Mouse (Mus musculus) liver, embryonic 16.5 days (tissue): ENCODE results near the gene Olfr1393. TPM values are rescaled to one million over a fixed set of nuclear protein-coding genes. Genes with fewer than 3 reads are reported as not detected.

Source experiments
- ATAC-seq: fragments of 200-750 bp; cut with Nextera tagmentation; 2 replicates; pipeline ENCODE4 v1.8.0; 2017; ENCODE audit warnings: low read depth, mild to moderate bottlenecking, moderate number of reproducible peaks, moderate library complexity
- H3K27ac ChIP-seq: fragments of 300-500 bp; sonication (generic); 2 replicates; pipeline ENCODE4 v1.5.1; 2014; ENCODE audit warnings: mild to moderate bottlenecking, low read length
- H3K27me3 ChIP-seq: fragments of 300-500 bp; sonication (generic); 2 replicates; pipeline ENCODE4 v1.6.1; 2014; ENCODE audit warnings: low read depth, low read length, mixed read lengths; ENCODE audit not compliant: control insufficient read depth, insufficient read depth
- H3K36me3 ChIP-seq: fragments of 300-500 bp; sonication (generic); 2 replicates; pipeline ENCODE4 v1.6.1; 2014; ENCODE audit warnings: mild to moderate bottlenecking; ENCODE audit not compliant: control insufficient read depth, insufficient read depth
- H3K4me1 ChIP-seq: fragments of 300-500 bp; sonication (generic); 2 replicates; pipeline ENCODE4 v1.6.1; 2014; ENCODE audit warnings: low read depth, low read length, mixed read lengths; ENCODE audit not compliant: control insufficient read depth
- H3K4me2 ChIP-seq: fragments of 300-500 bp; sonication (generic); 2 replicates; pipeline ENCODE4 v1.6.1; 2014; ENCODE audit warnings: low read depth, low read length, mixed read lengths
- H3K4me3 ChIP-seq: fragments of 300-500 bp; sonication (generic); 2 replicates; pipeline ENCODE4 v1.5.1; 2014; ENCODE audit warnings: low read depth, mild to moderate bottlenecking, low read length
- H3K9ac ChIP-seq: fragments of 300-500 bp; sonication (generic); 2 replicates; pipeline ENCODE4 v1.6.1; 2014; ENCODE audit warnings: low read depth, low read length
- H3K9me3 ChIP-seq: fragments of 300-500 bp; sonication (generic); replicated peaks from 2 replicates; pipeline ENCODE4 v1.6.1; 2016; ENCODE audit warnings: low read length; ENCODE audit not compliant: control insufficient read depth
- WGBS: fragments of 180-500 bp; shearing (Covaris S2); extraction: QIAGEN DNeasy Blood & Tissue Kit; methylation state at CpG from one replicate; pipeline ENCODE4 v1.1.7; 2014; ENCODE audit not compliant: insufficient replicate concordance; 5-methylcytosine and 5-hydroxymethylcytosine counted together
- polyA plus RNA-seq: library from polyadenylated mRNA; unstranded; fragments of >200 nt; fragmentation: Nextera tagmentation; extraction: Ambion mirVana; gene quantifications from 2 replicates; pipeline ENCODE4 v1.2.1, GENCODE M21; 2015

The Olfr1393 gene
- polyA plus RNA-seq, 1 experiment from 2014 or later, result 0.06 TPM

GRCm38 (mm10) chr11:49261313-49261855, 16.7 kb upstream of the Olfr1393 start:
- Histone ChIP-seq H3K9me3 (no peaks in the 10 kb centered on the region), H3K9ac (no peak overlapping the region), H3K27me3 (no peaks in the 10 kb centered on the region), H3K4me2 (no peak overlapping the region), H3K4me1 (peaks cover 10% of the 10 kb centered on the region), H3K4me3 (no peak overlapping the region), H3K36me3 (peaks cover 19% of the 10 kb centered on the region), H3K27ac (no peak overlapping the region)
- ATAC-seq, result no peak
- WGBS, result 89% methylated on average over 14 of the region's 14 CpGs

- Histone ChIP-seq H3K4me1 (peaks cover 10% of the 10 kb centered on the region), H3K27ac (no peak overlapping the region), H3K27me3 (no peaks in the 10 kb centered on the region), H3K9ac (no peak overlapping the region), H3K36me3 (peaks cover 19% of the 10 kb centered on the region), H3K4me3 (no peak overlapping the region), H3K4me2 (no peak overlapping the region), H3K9me3 (no peaks in the 10 kb centered on the region)
- WGBS, result 81% methylated on average over 5 of the region's 5 CpGs
- no peak for ATAC-seq
Observed at GRCm38 (mm10) chr11:49262286-49262685, 15.8 kb upstream of the Olfr1393 start.

GRCm38 (mm10) chr11:49263149-49263548, 15.0 kb upstream of the Olfr1393 start:
- H3K4me2 ChIP-seq, result no peak overlapping the region
- ATAC-seq, result no peak
- H3K4me3 ChIP-seq, result no peak overlapping the region
- H3K9me3 ChIP-seq, result no peaks in the 10 kb centered on the region
- peaks cover 19% of the 10 kb centered on the region for H3K36me3 ChIP-seq
- WGBS, result 87% methylated on average over 6 of the region's 6 CpGs
- no peak overlapping the region for H3K9ac ChIP-seq
- H3K27ac ChIP-seq, result no peak overlapping the region
- no peaks in the 10 kb centered on the region for H3K27me3 ChIP-seq
- peaks cover 16% of the 10 kb centered on the region for H3K4me1 ChIP-seq

GRCm38 (mm10) chr11:49264081-49264480, 14.0 kb upstream of the Olfr1393 start:
- Histone ChIP-seq H3K4me1 (peaks cover 16% of the 10 kb centered on the region), H3K4me2 (no peak overlapping the region), H3K4me3 (no peak overlapping the region), H3K27me3 (no peaks in the 10 kb centered on the region), H3K36me3 (peaks cover 19% of the 10 kb centered on the region), H3K9ac (no peak overlapping the region), H3K9me3 (no peaks in the 10 kb centered on the region), H3K27ac (no peak overlapping the region)
- no peak for ATAC-seq
- WGBS, result 83% methylated on average over 7 of the region's 7 CpGs

- Histone ChIP-seq H3K36me3 (peaks cover 19% of the 10 kb centered on the region), H3K4me2 (no peak overlapping the region), H3K27me3 (no peaks in the 10 kb centered on the region), H3K27ac (no peak overlapping the region), H3K9me3 (no peaks in the 10 kb centered on the region), H3K4me1 (peaks cover 16% of the 10 kb centered on the region), H3K4me3 (no peak overlapping the region), H3K9ac (no peak overlapping the region)
- WGBS, result 63% methylated on average over 11 of the region's 11 CpGs
- no peak for ATAC-seq
Observed at GRCm38 (mm10) chr11:49264622-49265021, 13.5 kb upstream of the Olfr1393 start.

- no peak for ATAC-seq
- peaks cover 19% of the 10 kb centered on the region for H3K36me3 ChIP-seq
- H3K27me3 ChIP-seq, result no peaks in the 10 kb centered on the region
- peaks cover 16% of the 10 kb centered on the region for H3K4me1 ChIP-seq
- no peak overlapping the region for H3K4me3 ChIP-seq
- no peaks in the 10 kb centered on the region for H3K9me3 ChIP-seq
- H3K27ac ChIP-seq, result no peak overlapping the region
- 76% methylated on average over 8 of the region's 8 CpGs for whole genome bisulfite sequencing
- no peak overlapping the region for H3K9ac ChIP-seq
- H3K4me2 ChIP-seq, result no peak overlapping the region
Observed at GRCm38 (mm10) chr11:49265101-49265500, 13.0 kb upstream of the Olfr1393 start.

GRCm38 (mm10) chr11:49266671-49267070, 11.4 kb upstream of the Olfr1393 start:
- Histone ChIP-seq H3K9ac (no peak overlapping the region), H3K4me2 (no peak overlapping the region), H3K4me1 (peaks cover 8% of the 10 kb centered on the region), H3K27ac (peak overlapping the region; percentile 67), H3K4me3 (no peak overlapping the region), H3K9me3 (no peaks in the 10 kb centered on the region), H3K36me3 (peaks cover 5% of the 10 kb centered on the region), H3K27me3 (no peaks in the 10 kb centered on the region)
- ATAC-seq, result peak; percentile 80
- WGBS, result 62% methylated on average over 6 of the region's 6 CpGs

- H3K4me1 ChIP-seq, result peaks cover 8% of the 10 kb centered on the region
- H3K4me3 ChIP-seq, result no peak overlapping the region
- peak overlapping the region; percentile 67 for H3K27ac ChIP-seq
- 83% methylated on average over 10 of the region's 10 CpGs for WGBS
- no peaks in the 10 kb centered on the region for H3K9me3 ChIP-seq
- H3K36me3 ChIP-seq, result no peaks in the 10 kb centered on the region
- H3K4me2 ChIP-seq, result no peak overlapping the region
- no peak overlapping the region for H3K9ac ChIP-seq
- ATAC-seq, result no peak
- H3K27me3 ChIP-seq, result no peaks in the 10 kb centered on the region
Observed at GRCm38 (mm10) chr11:49267316-49267715, 10.8 kb upstream of the Olfr1393 start.

GRCm38 (mm10) chr11:49267970-49268579, 10.0 kb upstream of the Olfr1393 start:
- Histone ChIP-seq H3K4me1 (peaks cover 8% of the 10 kb centered on the region), H3K27me3 (no peaks in the 10 kb centered on the region), H3K9ac (no peak overlapping the region), H3K27ac (peak overlapping the region; percentile 29; the same call in 1 of the 2 replicates), H3K36me3 (no peaks in the 10 kb centered on the region), H3K4me2 (no peak overlapping the region), H3K9me3 (no peaks in the 10 kb centered on the region), H3K4me3 (no peak overlapping the region)
- ATAC-seq, result no peak
- 69% methylated on average over 15 of the region's 15 CpGs for WGBS
